Mouse (Mus musculus) megakaryocyte, embryonic 14.5 days (primary cell): ENCODE data around the gene Col4a1. TPM values are rescaled to one million over a fixed set of nuclear protein-coding genes. Genes with fewer than 3 reads are reported as not detected.

Source experiments
- H3K27me3 ChIP-seq: replicated peaks from 2 replicates; pipeline ENCODE3; 2012; ENCODE audit warnings: inconsistent platforms
- H3K36me3 ChIP-seq: replicated peaks from 2 replicates; pipeline ENCODE3; 2012; ENCODE audit warnings: low read length, inconsistent platforms, mixed read lengths
- H3K4me1 ChIP-seq: 2 replicates; pipeline ENCODE4 v1.6.1; 2012; ENCODE audit warnings: inconsistent platforms
- H3K4me3 ChIP-seq: replicated peaks from 2 replicates; pipeline ENCODE3; 2012; ENCODE audit warnings: moderate library complexity, mild to moderate bottlenecking, inconsistent platforms
- H3K9me3 ChIP-seq: 2 replicates; pipeline ENCODE4 v1.6.1; 2012; ENCODE audit warnings: inconsistent platforms
- FLI1 ChIP-seq: IDR thresholded peaks from 2 replicates; pipeline ENCODE4 v1.6.1; 2012; ENCODE audit warnings: low read length, inconsistent platforms, mixed read lengths
- GATA1 ChIP-seq: IDR thresholded peaks from 3 replicates; pipeline ENCODE4 v1.6.1; 2012; ENCODE audit warnings: mixed read lengths, low read length, inconsistent platforms, borderline replicate concordance
- polyA plus RNA-seq: library from polyadenylated mRNA; stranded (reverse); fragments of >175 nt; gene quantifications from 2 replicates; pipeline ENCODE4 v1.2.3, GENCODE M21; 2012; ENCODE audit warnings: low replicate concordance; ENCODE audit not compliant: insufficient read depth

Col4a1 gene
- polyA plus RNA-seq, 1 experiment: 0.67 TPM

- Histone ChIP-seq H3K9me3 (no peaks in the 10 kb centered on the region), H3K4me1 (peaks cover 4% of the 10 kb centered on the region), H3K36me3 (no peaks in the 10 kb centered on the region), H3K4me3 (no peak overlapping the region), H3K27me3 (peaks cover 63% of the 10 kb centered on the region)
- no peak for TF ChIP-seq GATA1
- TF ChIP-seq FLI1: no peak
These were observed 60.3 kb downstream of the Col4a1 start for GRCm38 (mm10) chr8:11252235-11252774.

DNA sequence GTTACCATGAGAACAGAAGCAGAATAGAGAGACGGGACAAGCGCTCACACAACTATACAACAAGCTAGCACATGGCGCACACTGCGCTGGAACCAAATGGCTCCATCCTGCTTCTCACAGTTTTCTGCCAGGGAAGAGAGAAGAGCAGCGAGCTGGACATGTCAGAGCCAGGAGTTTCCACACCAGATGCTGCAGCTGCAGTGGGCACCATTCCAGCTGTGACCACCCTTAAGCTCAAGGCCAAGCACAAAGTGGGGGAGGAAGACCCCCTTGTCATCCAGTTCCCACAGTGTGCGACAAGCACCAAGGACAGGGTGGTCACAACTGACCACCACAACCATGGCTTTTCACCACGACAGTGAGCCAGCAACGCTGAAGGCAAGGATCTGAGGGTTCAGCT lies 62.5 kb downstream of the Col4a1 start:
- TF ChIP-seq FLI1: no peak
- no peak for TF ChIP-seq GATA1
- peaks cover 4% of the 10 kb centered on the region; the same call in 1 of the 2 replicates for H3K4me1 ChIP-seq
- no peaks in the 10 kb centered on the region for H3K36me3 ChIP-seq
- peaks cover 5% of the 10 kb centered on the region; the same call in 1 of the 2 replicates for H3K9me3 ChIP-seq
- H3K27me3 ChIP-seq: peaks cover 69% of the 10 kb centered on the region
- no peak overlapping the region for H3K4me3 ChIP-seq

GRCm38 (mm10) chr8:11249541-11250058 lies 63.0 kb downstream of the Col4a1 start:
- TF ChIP-seq GATA1: no peak
- no peak for TF ChIP-seq FLI1
- Histone ChIP-seq H3K9me3 (peaks cover 5% of the 10 kb centered on the region; the same call in 1 of the 2 replicates), H3K4me1 (no peaks in the 10 kb centered on the region; the same call in 1 of the 2 replicates), H3K27me3 (peaks cover 66% of the 10 kb centered on the region), H3K36me3 (no peaks in the 10 kb centered on the region), H3K4me3 (no peak overlapping the region)

DNA sequence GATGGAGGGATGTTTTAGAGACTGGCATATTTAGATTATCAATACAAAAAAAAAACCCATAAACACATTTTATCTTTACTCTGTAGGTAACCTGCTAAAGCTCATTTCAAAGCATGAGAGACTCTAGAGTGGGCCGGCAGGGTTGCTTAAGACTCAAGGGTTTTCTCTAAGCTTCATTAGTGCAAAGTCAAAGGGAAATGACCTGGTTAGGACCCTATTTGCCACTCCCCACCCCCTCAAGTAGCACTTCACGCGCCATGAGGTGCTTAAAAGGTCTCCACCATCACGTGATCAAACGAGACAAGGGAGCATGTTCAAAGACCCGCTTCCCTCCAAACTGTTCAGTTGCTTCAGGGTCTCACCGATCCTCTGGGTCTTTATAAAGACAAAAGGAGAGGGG lies 63.9 kb downstream of the Col4a1 start:
- no peaks in the 10 kb centered on the region for H3K36me3 ChIP-seq
- no peak overlapping the region for H3K4me3 ChIP-seq
- TF ChIP-seq FLI1: no peak
- no peak for TF ChIP-seq GATA1
- peaks cover 66% of the 10 kb centered on the region for H3K27me3 ChIP-seq
- peaks cover 5% of the 10 kb centered on the region; the same call in 1 of the 2 replicates for H3K9me3 ChIP-seq
- H3K4me1 ChIP-seq: no peaks in the 10 kb centered on the region

- TF ChIP-seq GATA1 (no peak), FLI1 (no peak)
- no peaks in the 10 kb centered on the region for H3K36me3 ChIP-seq
- H3K4me3 ChIP-seq: no peak overlapping the region
- peaks cover 56% of the 10 kb centered on the region for H3K27me3 ChIP-seq
- peaks cover 4% of the 10 kb centered on the region for H3K4me1 ChIP-seq
- peaks cover 6% of the 10 kb centered on the region for H3K9me3 ChIP-seq
These were observed 71.1 kb downstream of the Col4a1 start for GRCm38 (mm10) chr8:11241488-11241887.

DNA sequence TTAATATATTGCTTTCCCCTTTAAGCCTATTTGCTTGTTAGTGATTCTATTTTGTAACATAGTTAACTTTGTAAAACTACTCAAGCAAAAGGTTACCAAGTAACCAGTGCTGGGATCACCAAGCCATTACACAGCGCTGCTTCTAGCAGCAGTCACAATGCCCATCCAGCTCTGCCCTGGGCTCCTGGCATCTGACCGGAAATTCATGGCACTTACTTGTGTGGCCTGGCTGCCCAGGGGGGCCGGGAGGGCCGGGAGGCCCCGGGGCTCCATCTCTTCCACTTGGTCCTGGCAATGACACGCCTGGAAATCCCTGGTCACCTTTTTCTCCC lies 77.8 kb downstream of the Col4a1 start:
- Histone ChIP-seq H3K36me3 (no peaks in the 10 kb centered on the region), H3K27me3 (peaks cover 52% of the 10 kb centered on the region), H3K4me1 (peaks cover 52% of the 10 kb centered on the region), H3K9me3 (no peaks in the 10 kb centered on the region), H3K4me3 (no peak overlapping the region)
- TF ChIP-seq FLI1 (no peak), GATA1 (no peak)

GRCm38 (mm10) chr8:11234151-11234878 lies 78.3 kb downstream of the Col4a1 start:
- H3K4me3 ChIP-seq: peak overlapping the region; percentile 50
- H3K27me3 ChIP-seq: peaks cover 52% of the 10 kb centered on the region
- no peaks in the 10 kb centered on the region for H3K9me3 ChIP-seq
- H3K4me1 ChIP-seq: peaks cover 52% of the 10 kb centered on the region
- H3K36me3 ChIP-seq: no peaks in the 10 kb centered on the region
- TF ChIP-seq GATA1 (no peak), FLI1 (no peak)

- TF ChIP-seq GATA1 (no peak), FLI1 (no peak)
- Histone ChIP-seq H3K4me3 (no peak overlapping the region), H3K9me3 (no peaks in the 10 kb centered on the region), H3K4me1 (peaks cover 52% of the 10 kb centered on the region), H3K36me3 (no peaks in the 10 kb centered on the region), H3K27me3 (peaks cover 51% of the 10 kb centered on the region)
These were observed 79.6 kb downstream of the Col4a1 start for GRCm38 (mm10) chr8:11233009-11233408.

- Histone ChIP-seq H3K27me3 (peaks cover 52% of the 10 kb centered on the region), H3K9me3 (no peaks in the 10 kb centered on the region), H3K4me1 (peaks cover 40% of the 10 kb centered on the region), H3K4me3 (no peak overlapping the region), H3K36me3 (no peaks in the 10 kb centered on the region)
- no peak for TF ChIP-seq FLI1
- TF ChIP-seq GATA1: no peak
These were observed 82.3 kb downstream of the Col4a1 start for GRCm38 (mm10) chr8:11230277-11230676.

- H3K4me1 ChIP-seq: peaks cover 15% of the 10 kb centered on the region; the same call in 1 of the 2 replicates
- no peak overlapping the region for H3K4me3 ChIP-seq
- no peaks in the 10 kb centered on the region for H3K36me3 ChIP-seq
- peaks cover 66% of the 10 kb centered on the region for H3K27me3 ChIP-seq
- no peaks in the 10 kb centered on the region for H3K9me3 ChIP-seq
- no peak for TF ChIP-seq FLI1
- no peak for TF ChIP-seq GATA1
These were observed 85.2 kb downstream of the Col4a1 start for GRCm38 (mm10) chr8:11227421-11227820.
